Mouse (Mus musculus): ENCODE measurements at regions not wholly inside any gene's neighbourhood (a gene's known extent, or its start where the extent isn't known, plus 50 kb on each side); places are given as distances from the start of the nearest gene placed in this dataset.

DNA sequence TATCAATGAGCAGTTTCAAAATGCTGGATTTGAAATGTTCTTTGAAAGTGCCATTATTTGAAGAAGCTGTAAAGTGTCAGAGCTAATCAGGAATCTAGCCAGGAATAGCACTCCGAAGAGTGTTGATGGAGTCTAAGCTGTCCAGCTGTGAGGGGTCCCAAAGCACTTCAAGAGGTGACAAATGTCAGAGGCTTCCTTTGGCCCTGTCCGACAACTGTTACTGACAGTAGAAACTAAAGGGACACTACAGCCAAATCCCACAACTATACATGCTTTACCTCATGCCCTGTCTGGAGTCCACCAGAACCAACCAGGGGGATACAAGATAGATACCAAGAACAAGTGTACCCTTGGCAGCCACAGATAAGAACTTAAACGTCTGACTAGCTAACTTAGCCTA lies 420.4 kb downstream of the Meis1 start:
- TF ChIP-seq CHD2 (IDR thresholded peaks at IDR 0.05; ENCODE audit: low read depth, low read length) (no peak), ZC3H11A (IDR thresholded peaks at IDR 0.05; ENCODE audit: borderline replicate concordance, low read depth, low read length) (no peak), ZNF384 (IDR thresholded peaks at IDR 0.05; ENCODE audit: low read depth, low read length) (no peak), MAFK (IDR thresholded peaks at IDR 0.05; ENCODE audit: insufficient read depth, low read depth, low read length) (no peak)

Measured in ES-E14 (cell line).